Mouse (Mus musculus): Measurements from ENCODE around the gene Adh7.

Gene Adh7

DNA sequence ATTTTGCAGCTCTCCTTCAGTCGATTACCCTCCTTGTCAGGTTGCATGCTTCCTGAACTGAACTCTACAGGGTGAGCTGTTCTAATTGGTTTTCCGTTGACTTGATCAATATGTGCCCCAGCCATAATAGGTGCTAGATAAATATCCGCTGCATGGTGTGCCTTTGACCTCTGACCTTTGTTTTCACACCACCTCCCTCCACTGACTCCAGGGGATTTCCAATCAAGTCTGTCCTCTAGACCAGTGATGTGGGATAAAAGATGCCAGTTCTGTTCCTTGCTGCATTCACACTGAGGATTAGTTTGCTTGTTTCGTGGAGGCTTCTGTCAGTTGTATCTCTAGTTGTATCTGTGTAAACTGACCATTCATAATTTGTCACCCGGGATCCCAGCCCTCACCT, 36.6 kb downstream of the Adh7 start:
- no peak for DNase-seq (ENCODE audit: low spot score)

DNA sequence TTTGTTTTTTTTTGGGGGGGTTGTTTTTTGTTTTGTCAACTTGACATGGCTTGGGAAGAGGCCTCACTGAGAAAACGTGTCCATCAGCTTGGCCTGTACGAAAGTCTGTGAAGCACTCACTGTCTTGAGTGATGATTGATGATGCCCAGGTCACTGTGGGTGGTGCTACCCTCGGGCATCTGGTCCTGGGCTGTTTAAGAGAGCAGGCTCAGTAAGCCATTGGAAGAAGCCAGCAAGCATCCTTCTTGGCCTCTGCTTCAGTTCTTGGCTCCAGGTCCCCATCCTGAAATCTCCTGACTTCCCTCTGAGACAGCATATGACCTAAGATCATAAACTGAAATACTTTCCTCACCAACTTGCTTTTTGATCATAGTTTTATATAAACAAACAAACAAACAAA, 37.8 kb downstream of the Adh7 start:
- no peak for DNase-seq (ENCODE audit: low spot score)

DNA sequence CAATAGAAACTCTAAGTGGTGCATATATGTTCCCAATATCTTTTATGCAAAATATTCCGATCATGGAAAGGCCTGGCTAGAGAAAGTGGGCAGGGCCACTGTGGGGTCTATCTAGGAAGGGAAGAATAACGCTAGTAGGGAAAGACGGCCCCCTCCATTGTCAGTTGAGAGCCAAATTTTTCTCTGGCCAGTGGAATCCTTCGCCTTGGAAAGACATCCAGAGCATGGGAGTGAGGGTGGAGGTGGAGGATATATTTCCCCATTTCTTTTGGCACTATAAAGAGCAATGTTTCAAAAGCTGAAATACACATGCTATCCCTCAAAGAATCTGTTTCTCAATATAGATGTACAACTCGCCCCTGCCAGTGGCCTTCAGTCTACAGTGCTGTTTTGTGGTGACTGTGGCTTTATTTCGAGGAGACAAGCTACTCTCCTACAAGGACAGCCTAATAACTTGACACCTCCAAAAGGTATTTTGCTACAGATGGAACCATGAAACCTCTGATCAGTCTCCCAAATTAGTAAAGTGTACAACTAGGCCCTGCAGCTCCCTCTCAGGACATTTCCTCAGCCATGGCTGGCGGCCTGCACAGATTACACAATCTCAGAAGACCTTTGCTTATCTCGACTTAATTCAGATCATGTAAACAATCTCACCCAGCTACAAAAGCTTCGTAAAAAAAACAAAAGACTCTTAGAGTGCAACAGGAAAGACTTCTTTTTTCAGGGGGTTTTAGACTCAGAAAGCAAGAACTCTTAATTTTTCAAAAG, 38.4 kb downstream of the Adh7 start:
- no peak for DNase-seq (ENCODE audit: low spot score)

DNA sequence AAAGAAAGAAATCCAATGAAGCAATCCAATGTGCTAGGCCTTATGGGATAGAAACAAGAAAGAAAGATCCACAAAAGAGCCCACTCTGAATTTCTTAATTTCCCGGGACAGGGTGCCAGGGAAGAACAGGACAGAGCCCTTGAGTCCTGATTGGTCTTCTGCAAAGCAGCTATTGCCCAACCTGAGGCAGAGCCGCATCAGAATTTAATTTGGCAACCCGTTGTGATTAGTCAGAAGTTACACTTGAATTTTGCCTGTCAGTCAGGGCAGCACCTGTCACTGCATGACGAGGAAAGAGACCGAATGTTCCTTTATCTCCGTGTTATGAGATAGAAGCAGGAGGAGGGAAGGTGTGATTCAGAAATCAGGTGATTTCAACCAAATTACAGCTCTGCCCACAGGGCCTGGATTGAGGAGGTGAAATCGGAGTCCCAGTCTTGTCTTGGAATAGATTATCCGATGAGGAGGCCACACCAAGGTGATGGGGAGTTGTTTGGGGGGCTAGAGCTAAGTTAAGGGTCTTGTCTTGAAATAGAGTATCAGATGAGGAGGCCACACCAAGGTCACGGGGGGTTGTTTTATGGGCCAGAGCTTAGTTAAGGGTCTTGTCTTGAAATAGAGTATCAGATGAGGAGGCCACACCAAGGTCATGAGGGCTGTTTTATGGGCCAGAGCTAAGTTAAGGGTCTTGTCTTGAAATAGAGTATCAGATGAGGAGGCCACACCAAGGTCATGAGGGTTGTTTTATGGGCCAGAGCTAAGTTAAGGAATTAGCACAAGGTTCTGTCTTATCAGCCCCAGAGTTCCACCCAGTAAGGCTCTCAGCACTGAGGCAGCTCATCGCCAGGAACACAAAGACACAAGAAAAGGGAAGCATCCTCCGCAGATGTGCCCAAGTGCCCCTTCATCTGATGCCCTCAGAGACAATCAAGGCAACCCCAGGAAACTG, 43.4 kb downstream of the Adh7 start, which contains the start of gene Adh1:
Gene Adh1, plus strand, starts transcription at position 271 of the 949 bp plus-strand sequence.
- no peak for DNase-seq (ENCODE audit: low spot score)

DNA sequence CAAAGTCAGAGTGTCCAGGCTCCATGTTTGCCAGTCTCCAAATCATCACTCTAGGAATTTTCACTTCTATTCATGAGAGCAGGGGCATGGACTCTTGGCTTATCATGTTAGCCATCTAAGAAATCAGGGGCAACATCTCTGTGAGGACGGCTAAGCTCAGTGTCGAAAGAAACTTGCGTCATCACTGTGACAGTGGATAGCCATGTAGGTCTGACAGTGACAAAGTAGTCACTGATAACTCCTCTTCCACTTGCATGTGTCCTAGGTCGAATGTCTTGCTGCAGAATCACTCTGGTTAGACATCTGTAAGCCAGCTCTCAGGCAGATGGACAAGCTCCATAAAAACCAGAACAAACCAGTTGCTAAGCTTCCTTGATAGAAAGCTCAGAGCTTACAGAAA, 45.0 kb downstream of the Adh7 start:
- DNase-seq (ENCODE audit: low spot score) = no peak

DNA sequence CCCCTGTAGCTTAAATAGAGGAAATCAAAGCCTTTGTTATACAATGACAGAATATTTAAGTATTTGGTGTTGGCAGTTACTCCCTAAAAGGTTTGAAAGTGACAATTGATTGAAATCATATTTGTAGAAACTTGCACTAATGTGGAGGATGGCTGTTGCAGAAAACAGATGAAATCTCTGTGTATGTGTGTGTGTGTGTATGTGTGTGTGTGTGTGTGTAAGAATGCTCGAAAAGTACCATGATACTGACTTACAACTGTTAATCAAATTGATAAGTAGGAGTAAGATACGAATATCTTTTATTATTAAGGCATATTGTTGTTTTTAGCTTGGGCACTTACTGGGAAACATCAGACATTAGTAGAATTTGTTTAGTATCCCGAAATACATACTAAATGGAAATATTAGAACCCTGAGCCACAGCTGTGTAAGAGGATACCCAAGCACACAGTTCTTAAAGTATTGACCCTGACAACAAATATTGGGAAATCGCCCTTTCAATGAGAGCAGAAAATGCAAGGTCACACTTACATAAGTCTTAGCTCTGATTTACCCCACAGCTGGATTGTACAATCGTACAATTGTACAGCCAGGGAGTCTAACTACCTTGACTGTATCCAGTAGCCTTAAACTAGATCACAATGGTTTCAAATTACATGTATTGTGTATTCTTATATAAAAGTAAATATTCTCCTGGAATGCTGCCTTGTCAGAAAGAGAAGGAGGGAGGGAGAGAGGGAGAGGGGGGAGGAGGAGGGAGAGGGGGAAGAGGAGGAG, 45.8 kb downstream of the Adh7 start:
- DNase-seq (ENCODE audit: low spot score) = no peak

DNA sequence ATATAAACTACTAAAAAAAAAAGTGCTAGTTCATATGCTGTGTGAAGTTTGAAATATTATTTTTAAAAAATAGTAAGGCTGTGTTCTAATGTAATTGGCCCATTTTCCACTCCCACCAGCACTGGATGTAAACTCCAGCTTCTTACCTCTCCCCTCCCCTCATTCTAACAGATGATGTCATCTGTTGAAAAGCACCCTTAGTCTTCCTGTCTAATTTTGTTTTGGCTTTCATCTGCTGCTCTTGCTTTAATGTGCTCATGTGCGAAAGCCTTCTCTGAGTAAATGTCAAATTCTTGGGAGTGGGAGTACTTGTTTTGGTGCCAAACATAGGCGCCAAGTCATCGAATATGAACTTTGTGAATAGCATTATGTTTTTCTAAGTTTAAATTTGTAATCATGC, 47.1 kb downstream of the Adh7 start:
- DNase-seq (ENCODE audit: low spot score) = no peak

DNA sequence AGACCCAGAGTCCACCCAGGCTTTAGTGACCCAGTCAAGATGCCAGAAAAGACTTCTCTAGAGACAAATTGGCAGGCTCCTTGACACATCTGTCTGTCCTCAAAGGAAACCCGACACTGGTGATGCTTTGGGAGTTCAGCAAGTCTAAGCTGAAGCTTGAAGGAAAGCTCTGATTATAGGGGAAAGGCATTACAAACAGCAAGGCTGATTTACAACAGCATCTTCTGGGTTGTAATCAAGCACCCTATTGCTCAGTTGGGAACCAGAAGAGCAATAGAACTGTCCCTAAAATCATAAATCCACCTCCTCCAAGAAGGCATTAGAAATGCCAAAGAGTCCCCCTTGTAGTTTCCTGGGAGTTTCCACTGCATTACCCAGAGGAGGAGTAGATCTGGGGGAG, 52.9 kb downstream of the Adh7 start:
- DNase-seq (ENCODE audit: low spot score) = no peak

DNA sequence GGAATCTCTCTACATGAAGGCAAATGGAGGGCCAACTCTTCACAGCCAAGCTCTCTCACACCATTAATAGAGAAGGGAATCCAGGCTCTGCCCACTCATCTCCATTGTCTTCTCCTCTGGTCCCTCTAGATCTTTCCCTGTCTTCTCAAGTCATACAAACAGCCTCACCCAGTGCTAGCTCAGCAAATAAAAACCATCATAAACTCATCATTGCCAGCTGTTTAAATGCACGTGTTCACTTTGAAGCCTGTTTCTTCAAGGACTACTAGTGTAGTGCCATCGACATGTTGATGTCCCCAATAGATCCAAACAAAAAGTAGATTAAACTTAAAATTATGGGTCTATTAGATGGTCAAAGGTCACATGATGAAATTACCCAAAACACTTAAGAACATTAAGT, 53.7 kb downstream of the Adh7 start:
- DNase-seq (ENCODE audit: low spot score) = no peak

DNA sequence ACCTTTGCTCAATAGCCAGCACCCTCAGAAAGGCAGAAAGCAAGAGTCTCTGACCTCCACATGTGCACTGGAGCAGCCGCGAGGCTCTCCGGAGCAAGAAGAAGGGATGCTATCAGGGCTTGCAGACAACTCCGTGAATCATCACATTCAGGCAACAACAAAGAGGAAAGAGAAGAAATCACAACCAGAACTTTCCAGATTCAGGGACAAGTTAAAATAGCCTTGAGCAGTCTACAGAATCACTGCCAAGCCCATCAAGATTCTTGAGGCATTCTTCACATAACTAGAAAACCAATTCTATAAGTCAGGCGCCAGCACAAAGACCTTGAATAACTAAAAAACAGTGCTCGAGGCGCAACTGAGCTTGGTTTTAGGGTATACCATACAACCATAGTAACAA, 55.5 kb downstream of the Adh7 start:
- no peak for DNase-seq (ENCODE audit: low spot score)

DNA sequence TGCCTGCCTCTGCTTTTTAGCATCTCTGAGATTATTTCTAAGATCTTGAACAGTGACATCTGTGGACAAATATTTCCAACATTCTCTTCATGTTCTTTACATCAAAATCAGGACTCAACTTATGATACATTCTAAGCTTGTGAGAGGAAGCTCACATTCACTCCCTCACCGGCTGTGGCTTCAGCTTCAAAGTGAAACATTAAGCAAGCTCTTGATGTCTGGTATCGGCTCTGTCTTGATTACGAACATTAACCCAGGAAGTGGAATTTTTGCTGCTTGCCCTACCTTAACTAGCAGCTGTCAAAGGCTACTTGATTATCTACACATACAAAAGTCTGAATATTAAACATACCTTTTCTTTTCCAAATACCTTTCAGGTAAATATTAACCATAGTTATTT, 57.5 kb downstream of the Adh7 start:
- DNase-seq (ENCODE audit: low spot score) = no peak

DNA sequence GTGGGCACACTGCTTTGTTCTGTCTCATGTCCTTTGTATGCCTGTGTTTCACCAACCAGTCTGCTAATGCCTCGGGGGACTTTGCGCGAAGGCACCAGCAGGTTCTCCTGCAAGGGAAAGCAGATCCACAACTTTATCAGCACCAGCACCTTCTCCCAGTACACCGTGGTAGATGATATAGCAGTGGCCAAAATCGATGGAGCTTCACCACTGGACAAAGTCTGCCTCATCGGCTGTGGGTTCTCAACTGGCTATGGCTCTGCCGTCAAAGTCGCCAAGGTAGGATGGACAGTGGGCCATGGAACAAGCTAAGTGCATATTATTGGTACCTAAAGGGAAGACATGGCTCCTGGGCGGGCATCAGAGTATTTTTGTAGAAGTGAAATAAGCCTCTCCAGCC, 65.0 kb downstream of the Adh7 start:
- no peak for DNase-seq (ENCODE audit: low spot score)

Data from urinary bladder, postnatal 10 days (tissue).